Mouse (Mus musculus) 416B (cell line): ENCODE data around the gene Hoxa11.

Source experiments
- DNase-seq: peaks from one replicate; pipeline ENCODE4 v3.0.0; 2011; ENCODE audit warnings: low read depth

Gene Hoxa11

GRCm38 (mm10) chr6:52220003-52220864 is 25.4 kb downstream of the Hoxa11 start:
- DNase-seq = no peak

GRCm38 (mm10) chr6:52219234-52219942 is 26.2 kb downstream of the Hoxa11 start:
- no peak for DNase-seq

GRCm38 (mm10) chr6:52218643-52219215 is 26.9 kb downstream of the Hoxa11 start:
- no peak for DNase-seq

- no peak for DNase-seq
These were observed 27.5 kb downstream of the Hoxa11 start for GRCm38 (mm10) chr6:52217895-52218642.

GRCm38 (mm10) chr6:52217459-52217768 is 28.2 kb downstream of the Hoxa11 start:
- DNase-seq = no peak

GRCm38 (mm10) chr6:52216691-52217458 is 28.7 kb downstream of the Hoxa11 start:
- no peak for DNase-seq

- DNase-seq = no peak
These were observed 29.7 kb downstream of the Hoxa11 start for GRCm38 (mm10) chr6:52215771-52216535.

- no peak for DNase-seq
These were observed 30.5 kb downstream of the Hoxa11 start for GRCm38 (mm10) chr6:52215070-52215469.

GRCm38 (mm10) chr6:52214271-52214670 is 31.3 kb downstream of the Hoxa11 start:
- peak; percentile 13 for DNase-seq

- no peak for DNase-seq
These were observed 32.3 kb downstream of the Hoxa11 start, which contains the start of the genes Hoxa3 and Gm28308 for GRCm38 (mm10) chr6:52213119-52213986. Gene Hoxa3 (minus strand): TSS chr6:52213336. Gene Gm28308 (minus strand): TSS chr6:52213339.

GRCm38 (mm10) chr6:52212556-52213118 is 33.0 kb downstream of the Hoxa11 start:
- DNase-seq = no peak

GRCm38 (mm10) chr6:52211961-52212360 is 33.6 kb downstream of the Hoxa11 start:
- DNase-seq = no peak

GRCm38 (mm10) chr6:52211170-52211935 is 34.3 kb downstream of the Hoxa11 start:
- peak; percentile 53 for DNase-seq

GRCm38 (mm10) chr6:52209685-52210046 is 35.9 kb downstream of the Hoxa11 start:
- no peak for DNase-seq

GRCm38 (mm10) chr6:52208868-52209684 is 36.5 kb downstream of the Hoxa11 start:
- no peak for DNase-seq

GRCm38 (mm10) chr6:52208072-52208867 is 37.3 kb downstream of the Hoxa11 start, which contains the start of gene Hoxa6:
Gene Hoxa6 (minus strand): TSS chr6:52208722.
- no peak for DNase-seq

GRCm38 (mm10) chr6:52207684-52207976 is 38.0 kb downstream of the Hoxa11 start:
- no peak for DNase-seq
